Mouse (Mus musculus): Measurements from ENCODE around the gene Il6st. TPM values are rescaled to one million over a fixed set of nuclear protein-coding genes. Genes with fewer than 3 reads are reported as not detected.

The Il6st gene
- polyA plus RNA-seq, 1 experiment from 2014 or later = 31.6 TPM

DNA sequence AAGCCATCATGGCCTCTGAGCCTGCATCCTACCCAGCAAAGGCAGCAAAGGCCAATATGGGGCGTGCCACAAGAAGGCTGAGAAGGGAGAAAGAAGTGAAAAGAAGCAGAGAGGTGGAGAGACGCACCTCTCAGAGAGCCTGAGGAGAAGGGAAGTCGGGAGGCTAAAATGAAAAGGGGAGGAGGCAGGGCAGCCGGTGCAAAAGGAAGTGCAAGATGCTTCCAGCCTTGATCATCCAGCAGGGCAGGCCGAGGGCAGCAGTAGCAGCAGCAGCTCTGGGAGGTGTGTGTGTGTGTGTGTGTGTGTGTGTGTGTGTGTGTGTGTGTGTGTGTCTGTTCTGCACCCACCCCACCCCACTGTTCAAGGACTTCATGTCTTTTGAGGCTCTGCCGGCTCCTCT is 58.4 kb downstream of the Il6st start:
- Histone ChIP-seq H3K9me3 (peaks cover 10% of the 10 kb centered on the region; the same call in 1 of the 2 replicates), H3K4me1 (no peaks in the 10 kb centered on the region), H3K4me3 (replicated peaks) (no peak overlapping the region), H3K4me2 (no peak overlapping the region), H3K27me3 (no peaks in the 10 kb centered on the region), H3K27ac (no peak overlapping the region), H3K36me3 (replicated peaks) (no peaks in the 10 kb centered on the region), H3K9ac (no peak overlapping the region)
- no peak for ATAC-seq (ENCODE audit: low FRiP score)
- 70% methylated on average over 6 of the region's 6 CpGs for WGBS

DNA sequence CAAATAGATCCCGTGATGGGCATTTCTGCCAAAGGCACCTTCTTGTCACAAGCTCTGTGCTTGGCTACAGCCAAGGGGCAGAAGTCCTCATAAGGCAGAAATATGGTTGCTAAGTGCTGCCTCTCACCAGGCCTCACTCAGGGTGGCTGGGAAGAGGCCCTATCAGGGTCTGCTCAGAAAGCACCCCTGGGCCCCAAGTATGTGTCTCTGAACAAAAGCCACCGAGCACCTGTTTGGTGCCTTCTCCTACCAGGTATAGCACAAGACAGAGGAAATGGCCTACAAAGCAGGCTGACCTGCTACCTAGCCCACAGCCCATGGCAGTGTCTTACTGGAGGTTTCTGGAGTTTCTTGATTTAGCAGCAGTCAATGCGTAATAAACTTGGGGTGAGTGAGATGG is 59.0 kb downstream of the Il6st start:
- peaks cover 6% of the 10 kb centered on the region; the same call in 1 of the 2 replicates for H3K9me3 ChIP-seq
- H3K4me3 ChIP-seq (replicated peaks) = no peak overlapping the region
- H3K27ac ChIP-seq = no peak overlapping the region
- no peak overlapping the region for H3K4me2 ChIP-seq
- 84% methylated on average over 3 of the region's 3 CpGs for WGBS
- no peaks in the 10 kb centered on the region for H3K27me3 ChIP-seq
- H3K9ac ChIP-seq = no peak overlapping the region
- no peak for ATAC-seq (ENCODE audit: low FRiP score)
- no peaks in the 10 kb centered on the region for H3K4me1 ChIP-seq
- H3K36me3 ChIP-seq (replicated peaks) = no peaks in the 10 kb centered on the region

DNA sequence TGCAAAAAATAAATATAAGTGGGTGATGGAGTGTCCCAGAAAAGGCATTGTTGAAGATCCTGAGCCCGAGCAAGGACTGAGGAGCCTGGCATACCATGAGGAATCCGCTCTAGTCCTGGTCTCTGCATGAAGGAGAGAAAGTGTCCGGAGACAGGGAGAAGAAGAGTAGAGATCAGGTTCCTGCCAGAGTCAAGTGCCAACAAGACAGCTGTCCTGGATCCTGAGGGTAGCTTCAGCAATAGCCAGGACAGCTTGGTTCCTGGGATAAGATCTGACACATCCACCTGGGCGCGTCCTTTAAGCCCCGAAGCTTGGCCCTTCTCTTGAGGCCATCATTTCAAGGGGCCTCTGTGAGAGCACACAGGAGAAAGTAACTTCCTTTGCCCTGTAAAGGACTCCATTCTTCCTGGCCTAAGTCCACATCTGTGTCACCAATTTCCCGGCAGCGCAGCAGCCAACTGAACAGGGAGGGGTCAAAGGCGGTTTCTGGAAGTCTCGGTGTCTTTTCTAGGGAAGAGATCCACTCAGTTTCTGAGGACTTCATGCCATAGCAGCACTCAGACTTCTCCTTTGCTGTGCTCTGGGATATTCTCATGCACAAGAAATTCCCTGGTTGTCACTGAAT is 59.6 kb downstream of the Il6st start:
- H3K36me3 ChIP-seq (replicated peaks) = no peaks in the 10 kb centered on the region

DNA sequence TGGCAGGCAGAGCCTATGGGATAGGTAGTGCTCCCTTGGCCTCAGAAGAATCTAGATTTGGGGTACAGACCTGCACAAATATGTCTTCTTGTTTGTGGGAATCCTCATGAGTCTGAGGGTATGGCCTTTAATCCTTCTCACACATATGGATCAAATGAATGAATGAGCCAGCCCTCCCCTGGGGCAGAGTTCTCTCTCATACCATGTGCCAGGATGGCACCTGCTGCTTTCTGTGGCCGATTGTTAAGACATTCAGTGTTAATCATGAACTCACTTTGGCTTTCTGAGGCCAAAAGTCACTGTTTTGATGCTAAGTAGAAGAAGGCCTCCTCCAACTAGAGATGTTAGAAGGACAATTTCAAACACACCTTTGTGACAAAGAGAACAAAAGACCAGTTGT is 63.3 kb downstream of the Il6st start:
- no peaks in the 10 kb centered on the region for H3K27me3 ChIP-seq
- no peak for ATAC-seq (ENCODE audit: low FRiP score)
- H3K9ac ChIP-seq = no peak overlapping the region
- no peaks in the 10 kb centered on the region for H3K36me3 ChIP-seq (replicated peaks)
- H3K4me1 ChIP-seq = no peaks in the 10 kb centered on the region
- H3K9me3 ChIP-seq = 0 out of 2 replicates have a peak, but pooled peaks cover 3% of the 10 kb centered on the region
- no peak overlapping the region for H3K4me3 ChIP-seq (replicated peaks)
- WGBS = 43% methylated on average over 1 of the region's 1 CpGs
- H3K4me2 ChIP-seq = no peak overlapping the region
- no peak overlapping the region for H3K27ac ChIP-seq

More for the DNA sequence above, 59.6 kb downstream of the Il6st start:
- 0 out of 2 replicates have a peak, but pooled peaks cover 3% of the 10 kb centered on the region for H3K9me3 ChIP-seq
- H3K27me3 ChIP-seq = no peaks in the 10 kb centered on the region
- WGBS = 90% methylated on average over 10 of the region's 10 CpGs
- H3K9ac ChIP-seq = no peak overlapping the region
- no peak overlapping the region for H3K4me2 ChIP-seq
- H3K4me1 ChIP-seq = no peaks in the 10 kb centered on the region
- H3K27ac ChIP-seq = no peak overlapping the region
- ATAC-seq (ENCODE audit: low FRiP score) = no peak
- H3K4me3 ChIP-seq (replicated peaks) = no peak overlapping the region

DNA sequence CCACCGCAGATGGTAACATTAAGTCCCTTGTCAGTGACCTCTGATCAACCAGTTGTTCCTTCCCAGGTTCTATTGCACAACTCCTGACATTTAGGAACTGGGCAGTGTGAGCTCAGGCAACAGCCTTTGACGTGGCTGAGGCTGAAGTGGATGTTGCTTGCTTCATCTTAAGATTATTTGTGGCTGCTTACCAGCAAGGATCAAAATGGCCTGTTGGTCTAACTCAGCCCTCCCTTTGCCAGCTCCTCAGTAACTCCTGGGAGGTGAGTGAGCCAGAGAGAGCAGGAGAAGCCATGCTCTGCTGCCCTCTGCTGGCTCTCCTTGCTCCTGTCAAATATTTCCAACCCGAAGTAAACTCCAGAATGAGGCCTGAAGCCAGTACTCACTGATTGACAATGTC is 66.0 kb downstream of the Il6st start:
- Histone ChIP-seq H3K4me3 (replicated peaks) (no peak overlapping the region), H3K27me3 (no peaks in the 10 kb centered on the region), H3K9ac (no peak overlapping the region), H3K27ac (no peak overlapping the region), H3K4me2 (no peak overlapping the region), H3K36me3 (replicated peaks) (no peaks in the 10 kb centered on the region), H3K4me1 (no peaks in the 10 kb centered on the region), H3K9me3 (0 out of 2 replicates have a peak, but pooled peaks cover 3% of the 10 kb centered on the region)
- WGBS = 39% methylated on average over 3 of the region's 3 CpGs
- ATAC-seq (ENCODE audit: low FRiP score) = peak; percentile 65; the same call in 1 of the 2 replicates

DNA sequence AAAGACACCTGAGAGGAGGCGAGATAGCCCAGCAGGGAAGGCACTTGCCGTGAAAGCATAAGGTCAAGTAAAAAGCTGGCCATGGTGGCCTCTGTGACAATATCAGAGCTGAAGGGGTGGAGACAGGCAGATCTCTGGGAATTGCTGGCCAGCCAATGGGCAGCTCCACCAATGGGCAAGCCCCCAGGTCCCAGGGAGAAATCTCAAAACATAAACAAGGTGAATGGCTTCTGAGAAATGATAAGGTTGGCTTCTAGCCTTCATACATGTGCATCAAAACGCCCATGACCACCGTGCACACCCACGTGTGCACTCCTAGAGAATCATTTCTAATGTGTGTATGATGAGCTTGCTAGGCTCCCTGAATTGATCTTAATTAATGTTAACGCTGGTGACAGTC is 68.4 kb downstream of the Il6st start:
- Histone ChIP-seq H3K36me3 (replicated peaks) (no peaks in the 10 kb centered on the region), H3K4me3 (replicated peaks) (no peak overlapping the region), H3K27ac (no peak overlapping the region), H3K9ac (no peak overlapping the region), H3K4me2 (no peak overlapping the region), H3K27me3 (no peaks in the 10 kb centered on the region), H3K9me3 (no peaks in the 10 kb centered on the region), H3K4me1 (no peaks in the 10 kb centered on the region)
- WGBS = 84% methylated on average over 6 of the region's 6 CpGs
- no peak for ATAC-seq (ENCODE audit: low FRiP score)

DNA sequence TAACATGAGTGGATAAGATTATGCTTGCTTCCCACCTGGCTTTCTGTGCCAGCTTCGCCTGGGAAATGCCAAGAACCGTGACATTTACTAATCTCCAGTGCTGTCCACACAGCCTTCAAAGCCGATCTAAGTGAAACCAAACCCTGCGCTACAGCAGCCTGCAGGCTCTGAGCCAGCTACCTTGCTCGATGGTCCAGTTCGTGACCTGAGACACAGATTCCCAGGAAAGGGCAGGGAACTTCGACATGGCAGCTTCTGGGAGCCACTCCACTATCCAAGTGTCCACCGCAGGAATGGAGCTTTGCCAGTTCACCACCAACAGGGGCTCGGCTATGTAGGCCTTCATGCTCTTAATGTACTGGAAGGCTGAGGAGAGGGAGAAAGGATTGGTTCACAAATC is 69.7 kb downstream of the Il6st start:
- Histone ChIP-seq H3K27ac (no peak overlapping the region), H3K4me3 (replicated peaks) (no peak overlapping the region), H3K4me1 (no peaks in the 10 kb centered on the region), H3K4me2 (no peak overlapping the region), H3K9me3 (no peaks in the 10 kb centered on the region), H3K27me3 (no peaks in the 10 kb centered on the region), H3K36me3 (replicated peaks) (no peaks in the 10 kb centered on the region), H3K9ac (no peak overlapping the region)
- no peak for ATAC-seq (ENCODE audit: low FRiP score)
- WGBS = 80% methylated on average over 9 of the region's 9 CpGs

DNA sequence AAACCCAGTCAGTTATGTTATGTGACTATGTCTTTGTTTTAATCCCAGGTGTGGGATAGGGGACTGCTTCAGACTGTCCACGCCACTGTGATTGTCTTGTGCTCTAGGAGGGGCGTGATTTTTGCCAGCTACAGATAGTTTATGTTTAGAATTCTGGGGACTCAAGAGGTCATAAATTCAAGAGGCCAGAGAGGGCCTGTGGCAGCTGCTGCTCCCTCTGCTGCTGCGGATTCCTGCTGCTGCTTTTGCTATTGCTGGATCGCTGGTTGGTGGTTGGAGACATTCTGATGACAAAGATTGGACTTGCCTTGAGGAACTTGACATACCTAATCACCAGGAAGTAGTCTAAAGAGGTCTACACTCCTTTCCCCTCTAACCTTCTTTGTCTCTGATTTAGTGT is 72.7 kb downstream of the Il6st start:
- 80% methylated on average over 4 of the region's 4 CpGs for WGBS
- Histone ChIP-seq H3K9ac (no peak overlapping the region), H3K9me3 (no peaks in the 10 kb centered on the region), H3K36me3 (replicated peaks) (no peaks in the 10 kb centered on the region), H3K27ac (no peak overlapping the region), H3K4me2 (no peak overlapping the region), H3K4me1 (no peaks in the 10 kb centered on the region), H3K4me3 (replicated peaks) (no peak overlapping the region), H3K27me3 (no peaks in the 10 kb centered on the region)
- no peak for ATAC-seq (ENCODE audit: low FRiP score)

DNA sequence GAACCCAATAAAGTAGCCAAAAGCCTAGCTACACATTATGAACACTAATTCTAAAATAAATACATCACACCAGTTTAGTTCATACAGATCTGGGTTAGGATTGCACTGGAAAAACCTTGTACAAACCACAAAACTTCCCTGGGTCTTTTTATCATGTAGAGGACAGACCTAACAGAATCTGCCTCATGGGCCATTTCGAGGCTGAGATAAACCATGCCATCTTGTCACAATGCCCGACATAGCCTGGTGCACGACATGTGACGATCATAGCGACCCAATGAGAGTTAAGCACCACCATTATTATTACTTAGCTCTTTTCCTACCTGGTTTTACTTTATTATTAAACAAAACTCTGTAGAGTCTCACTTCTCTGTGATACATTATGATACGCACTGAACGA is 73.2 kb downstream of the Il6st start:
- H3K4me2 ChIP-seq = no peak overlapping the region
- no peaks in the 10 kb centered on the region for H3K9me3 ChIP-seq
- no peak for ATAC-seq (ENCODE audit: low FRiP score)
- no peaks in the 10 kb centered on the region for H3K36me3 ChIP-seq (replicated peaks)
- H3K4me3 ChIP-seq (replicated peaks) = no peak overlapping the region
- no peaks in the 10 kb centered on the region for H3K27me3 ChIP-seq
- H3K4me1 ChIP-seq = no peaks in the 10 kb centered on the region
- no peak overlapping the region for H3K9ac ChIP-seq
- 92% methylated on average over 7 of the region's 7 CpGs for WGBS
- no peak overlapping the region for H3K27ac ChIP-seq

DNA sequence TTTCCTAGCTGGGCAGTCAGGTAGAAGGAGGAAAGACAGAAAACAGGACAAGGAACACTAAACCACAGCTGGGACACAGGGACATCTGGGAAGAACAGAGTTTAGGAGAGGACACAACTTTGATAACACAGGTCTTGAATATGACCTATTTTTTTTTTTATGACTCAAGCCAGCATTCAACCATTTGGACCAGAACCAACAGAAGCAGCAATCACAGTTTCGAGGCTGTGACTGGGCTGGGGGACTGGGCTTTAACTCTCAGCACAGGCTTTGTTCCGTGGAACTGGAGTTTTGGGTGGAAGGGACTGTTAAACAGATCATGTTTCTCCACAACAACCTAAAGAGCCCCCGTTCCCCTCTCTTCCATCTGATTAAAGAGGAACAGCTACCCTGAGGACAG is 76.7 kb downstream of the Il6st start:
- Histone ChIP-seq H3K27ac (no peak overlapping the region), H3K27me3 (no peaks in the 10 kb centered on the region), H3K4me3 (replicated peaks) (no peak overlapping the region), H3K36me3 (replicated peaks) (no peaks in the 10 kb centered on the region), H3K4me2 (no peak overlapping the region), H3K9me3 (no peaks in the 10 kb centered on the region), H3K4me1 (no peaks in the 10 kb centered on the region), H3K9ac (no peak overlapping the region)
- WGBS = 82% methylated on average over 3 of the region's 3 CpGs
- ATAC-seq (ENCODE audit: low FRiP score) = no peak

DNA sequence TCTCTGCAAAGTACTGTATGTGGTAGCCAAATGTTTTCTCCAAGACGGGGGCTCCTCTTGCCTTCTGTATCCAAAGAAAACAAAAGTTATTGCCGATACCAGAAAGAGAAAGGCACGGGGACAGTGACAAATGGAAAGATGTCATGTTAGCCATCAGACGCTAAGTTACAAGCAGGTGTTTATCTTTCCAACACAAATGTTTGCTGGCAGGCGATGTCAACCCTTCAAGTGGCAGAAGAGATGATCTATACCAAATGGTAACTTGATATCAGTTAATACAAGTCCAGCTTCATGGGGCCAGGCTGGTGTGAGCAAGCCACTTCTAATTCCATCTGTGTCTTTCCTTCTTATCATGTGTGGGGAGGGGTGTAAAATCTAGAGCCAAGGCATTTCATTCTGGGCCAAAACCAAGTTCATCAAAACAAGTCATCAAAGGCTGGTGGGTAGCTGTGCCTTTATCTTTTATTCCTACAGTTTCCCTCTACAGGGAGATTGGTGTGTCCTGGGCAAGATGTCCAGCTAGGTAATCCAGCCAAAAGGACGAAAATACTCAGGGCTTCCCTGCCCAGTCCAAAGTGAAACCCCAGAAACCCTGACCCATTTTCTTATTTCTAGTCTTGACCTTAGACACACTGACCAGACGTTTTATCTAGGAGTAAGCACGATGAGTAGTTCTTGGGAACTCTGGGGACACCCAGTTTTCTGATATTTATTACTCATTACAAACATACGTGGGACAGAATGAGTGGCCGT is 77.5 kb downstream of the Il6st start:
- Histone ChIP-seq H3K4me3 (replicated peaks) (no peak overlapping the region), H3K36me3 (replicated peaks) (no peaks in the 10 kb centered on the region), H3K4me2 (no peak overlapping the region), H3K4me1 (no peaks in the 10 kb centered on the region), H3K9ac (no peak overlapping the region), H3K27me3 (no peaks in the 10 kb centered on the region), H3K27ac (no peak overlapping the region), H3K9me3 (no peaks in the 10 kb centered on the region)
- no peak for ATAC-seq (ENCODE audit: low FRiP score)
- WGBS = 90% methylated on average over 10 of the region's 10 CpGs

DNA sequence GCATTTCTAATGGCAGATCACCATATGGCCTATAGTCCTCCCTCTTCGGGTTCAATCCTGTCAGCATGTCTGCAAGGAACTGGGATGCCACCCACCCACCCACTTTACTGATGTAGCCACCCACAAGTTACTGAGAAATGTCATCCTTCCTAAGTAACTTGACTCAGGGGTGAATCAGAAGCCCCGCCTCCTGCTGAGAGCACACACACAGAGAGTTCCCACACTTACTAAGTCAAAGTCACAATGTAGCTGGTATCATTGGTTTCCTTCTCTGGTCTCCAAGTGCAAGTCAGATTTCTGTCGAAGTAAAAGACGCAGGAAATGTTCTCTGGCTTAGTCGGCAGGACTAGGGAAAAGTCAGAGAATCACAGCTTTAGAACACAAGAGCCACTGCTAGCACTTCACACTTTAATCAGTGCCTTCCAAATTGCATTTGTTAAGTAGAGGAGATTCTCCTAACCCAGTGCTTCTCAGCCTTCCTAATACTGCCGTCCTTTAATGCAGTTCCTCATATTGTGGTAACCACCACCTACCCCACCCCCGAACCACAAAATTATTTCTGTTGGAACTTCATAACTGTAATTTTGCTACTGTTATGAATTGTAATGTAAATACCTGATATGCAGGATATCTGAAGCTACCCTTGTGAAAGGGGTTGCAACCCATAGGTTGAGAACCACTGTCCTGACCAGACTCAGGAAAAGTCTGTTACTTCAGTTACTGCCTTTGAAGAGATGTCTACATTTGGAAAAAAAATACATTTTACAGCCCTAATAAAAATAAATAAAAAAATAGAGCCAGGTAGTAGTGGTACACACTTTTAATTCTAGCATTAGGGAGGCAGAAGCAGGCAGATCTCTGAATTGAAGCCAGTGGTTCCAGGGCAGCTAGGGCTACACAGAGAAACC is 88.0 kb downstream of the Il6st start:
- H3K36me3 ChIP-seq (replicated peaks) = no peaks in the 10 kb centered on the region
- H3K4me3 ChIP-seq (replicated peaks) = no peak overlapping the region
- no peaks in the 10 kb centered on the region for H3K27me3 ChIP-seq
- WGBS = 88% methylated on average over 7 of the region's 7 CpGs
- no peak overlapping the region for H3K9ac ChIP-seq
- no peaks in the 10 kb centered on the region for H3K4me1 ChIP-seq
- ATAC-seq (ENCODE audit: low FRiP score) = no peak
- H3K27ac ChIP-seq = no peak overlapping the region
- no peaks in the 10 kb centered on the region for H3K9me3 ChIP-seq
- no peak overlapping the region for H3K4me2 ChIP-seq

Measured in forebrain, embryonic 12.5 days (tissue).